Mouse (Mus musculus) olfactory bulb, adult 2 months (tissue): Measurements from ENCODE around the gene Fam171a2.

ENCODE experiments used
- CTCF ChIP-seq: fragments of 200-500 bp; IDR thresholded peaks from 2 replicates; pipeline ENCODE4 v1.5.1; 2012; ENCODE audit warnings: low read depth, mild to moderate bottlenecking, low read length, moderate library complexity; ENCODE audit not compliant: insufficient read depth
- POLR2A ChIP-seq: fragments of 200-500 bp; IDR thresholded peaks from 2 replicates; pipeline ENCODE4 v1.6.1; 2012; ENCODE audit warnings: mild to moderate bottlenecking, low read depth, low read length, moderate library complexity; ENCODE audit not compliant: insufficient read depth

GRCm38 (mm10) chr11:102461764-102462163, 14.3 kb upstream of the Fam171a2 start:
- TF ChIP-seq POLR2A (no peak), CTCF (no peak)
